Mouse (Mus musculus): ENCODE results near the gene Olfr378.

Olfr378 gene

DNA sequence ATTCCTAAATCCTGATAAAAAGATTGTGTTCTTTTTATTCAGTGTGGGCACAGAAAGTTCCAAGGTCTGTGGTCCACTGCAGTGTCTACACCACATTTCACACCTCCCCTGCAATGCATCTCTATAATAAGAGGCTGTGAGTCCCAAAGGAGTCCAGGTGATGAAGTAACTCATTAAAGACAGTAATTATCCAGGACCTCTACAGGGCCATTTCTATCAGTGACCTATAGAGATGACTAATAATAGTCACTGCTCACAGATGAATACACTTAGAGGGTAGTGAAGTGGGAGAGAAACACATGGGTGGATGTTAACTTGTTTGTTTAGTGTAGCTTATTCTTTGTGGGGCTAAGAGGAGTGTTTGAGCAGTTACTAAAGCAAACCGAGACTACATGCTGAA is at the start of gene Olfr378:
TSS of gene Olfr378 (minus strand) at position 101 of the 400 bp plus-strand sequence.
- no peak for DNase-seq (ENCODE audit: low spot score in 2 of 2)

DNA sequence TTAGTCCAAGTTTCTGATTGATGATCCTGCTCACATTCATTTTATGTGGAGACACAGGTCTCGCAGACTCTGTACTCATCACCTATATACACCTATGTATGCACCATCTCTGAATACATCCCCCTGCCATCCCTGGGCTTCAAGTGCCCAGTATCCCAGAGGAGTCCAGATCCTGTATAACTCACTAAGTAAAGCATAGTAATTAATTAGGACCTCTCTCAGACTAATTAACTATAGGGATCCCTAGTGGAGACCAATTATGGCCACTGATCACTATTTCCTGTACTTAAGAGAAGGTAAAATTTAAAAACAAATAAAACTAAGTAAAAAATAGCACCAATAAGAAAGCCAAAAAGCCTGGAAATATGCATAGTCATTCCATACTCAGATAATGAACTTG is 29.1 kb upstream of the Olfr378 start, which contains the start of gene Olfr380:
TSS of gene Olfr380 (minus strand) at position 101 of the 400 bp plus-strand sequence.
- DNase-seq (ENCODE audit: low spot score in 2 of 2): no peak

- DNase-seq (ENCODE audit: low spot score in 2 of 2): no peak
These were observed 28.8 kb downstream of the Olfr378 start, which contains the start of gene Olfr1 for GRCm38 (mm10) chr11:73399514-73399913. Olfr1 (minus strand) TSS chr11:73399614.

GRCm38 (mm10) chr11:73395374-73395773 is 32.9 kb downstream of the Olfr378 start:
- no peak for DNase-seq (ENCODE audit: low spot score in 2 of 2)
